Mouse (Mus musculus): ENCODE results near the gene Txnip. TPM values are rescaled to one million over a fixed set of nuclear protein-coding genes. Genes with fewer than 3 reads are reported as not detected.

Txnip gene
- polyA plus RNA-seq, 1 experiment from 2014 or later: 52.0 TPM

- Histone ChIP-seq H3K27me3 (replicated peaks) (no peaks in the 10 kb centered on the region), H3K4me3 (no peak overlapping the region), H3K9ac (no peak overlapping the region), H3K9me3 (no peaks in the 10 kb centered on the region), H3K36me3 (replicated peaks) (no peaks in the 10 kb centered on the region), H3K4me2 (no peak overlapping the region), H3K4me1 (peaks cover 12% of the 10 kb centered on the region), H3K27ac (no peak overlapping the region)
- WGBS: 86% methylated on average over 19 of the region's 19 CpGs
- no peak for ATAC-seq (replicated peaks)
These were observed 16.1 kb downstream of the Txnip start for GRCm38 (mm10) chr3:96573611-96574511.

GRCm38 (mm10) chr3:96575272-96575984, 17.7 kb downstream of the Txnip start:
- Histone ChIP-seq H3K9ac (no peak overlapping the region), H3K36me3 (replicated peaks) (no peaks in the 10 kb centered on the region), H3K27me3 (replicated peaks) (no peaks in the 10 kb centered on the region), H3K4me1 (peaks cover 19% of the 10 kb centered on the region), H3K9me3 (no peaks in the 10 kb centered on the region), H3K27ac (no peak overlapping the region), H3K4me2 (no peak overlapping the region), H3K4me3 (no peak overlapping the region)
- ATAC-seq (replicated peaks): no peak
- 93% methylated on average over 8 of the region's 8 CpGs for WGBS

GRCm38 (mm10) chr3:96576005-96576658, 18.4 kb downstream of the Txnip start:
- WGBS: 72% methylated on average over 14 of the region's 14 CpGs
- H3K27ac ChIP-seq: peak overlapping the region; percentile 43; the same call in 1 of the 2 replicates
- peak overlapping the region; percentile 29 for H3K4me2 ChIP-seq
- H3K36me3 ChIP-seq (replicated peaks): no peaks in the 10 kb centered on the region
- no peaks in the 10 kb centered on the region for H3K27me3 ChIP-seq (replicated peaks)
- H3K9ac ChIP-seq: no peak overlapping the region
- no peaks in the 10 kb centered on the region for H3K9me3 ChIP-seq
- no peak for ATAC-seq (replicated peaks)
- H3K4me1 ChIP-seq: peaks cover 21% of the 10 kb centered on the region
- H3K4me3 ChIP-seq: peak overlapping the region; percentile 4; the same call in 1 of the 2 replicates

GRCm38 (mm10) chr3:96576690-96577541, 19.2 kb downstream of the Txnip start, which contains the start of gene Gm16253:
Gene Gm16253 (plus strand): TSS chr3:96576984.
- Histone ChIP-seq H3K27me3 (replicated peaks) (no peaks in the 10 kb centered on the region), H3K4me3 (peak within 1 kb of the TSS; percentile 4), H3K27ac (peak within 1 kb of the TSS; percentile 53), H3K4me1 (peaks cover 21% of the 10 kb centered on the region), H3K9ac (no peak within 1 kb of the TSS), H3K4me2 (peak within 1 kb of the TSS; percentile 29), H3K9me3 (no peaks in the 10 kb centered on the region), H3K36me3 (replicated peaks) (no peaks in the 10 kb centered on the region)
- 29% methylated on average over 17 of the region's 17 CpGs for WGBS
- ATAC-seq (replicated peaks): peak; percentile 87

- WGBS: 85% methylated on average over 4 of the region's 4 CpGs
These were observed 19.8 kb downstream of the Txnip start for GRCm38 (mm10) chr3:96577566-96577965.

GRCm38 (mm10) chr3:96578561-96579238, 20.9 kb downstream of the Txnip start:
- Histone ChIP-seq H3K9me3 (no peaks in the 10 kb centered on the region), H3K9ac (no peak overlapping the region), H3K27me3 (replicated peaks) (no peaks in the 10 kb centered on the region), H3K36me3 (replicated peaks) (no peaks in the 10 kb centered on the region), H3K4me1 (peaks cover 21% of the 10 kb centered on the region), H3K27ac (no peak overlapping the region), H3K4me2 (no peak overlapping the region), H3K4me3 (no peak overlapping the region)
- 80% methylated on average over 12 of the region's 12 CpGs for WGBS
- no peak for ATAC-seq (replicated peaks)

More at GRCm38 (mm10) chr3:96577566-96577965, 19.8 kb downstream of the Txnip start:
- H3K9me3 ChIP-seq: no peaks in the 10 kb centered on the region
- no peak overlapping the region for H3K4me3 ChIP-seq
- ATAC-seq (replicated peaks): no peak
- no peaks in the 10 kb centered on the region for H3K27me3 ChIP-seq (replicated peaks)
- peak overlapping the region; percentile 53; the same call in 1 of the 2 replicates for H3K27ac ChIP-seq
- H3K4me2 ChIP-seq: no peak overlapping the region
- no peaks in the 10 kb centered on the region for H3K36me3 ChIP-seq (replicated peaks)
- no peak overlapping the region for H3K9ac ChIP-seq
- peaks cover 21% of the 10 kb centered on the region for H3K4me1 ChIP-seq

- Histone ChIP-seq H3K36me3 (replicated peaks) (no peaks in the 10 kb centered on the region), H3K9me3 (no peaks in the 10 kb centered on the region)
- 79% methylated on average over 4 of the region's 4 CpGs for WGBS
These were observed 21.5 kb downstream of the Txnip start for GRCm38 (mm10) chr3:96579239-96579750.

GRCm38 (mm10) chr3:96579885-96580454, 22.2 kb downstream of the Txnip start:
- no peaks in the 10 kb centered on the region for H3K9me3 ChIP-seq
- no peaks in the 10 kb centered on the region for H3K27me3 ChIP-seq (replicated peaks)
- H3K36me3 ChIP-seq (replicated peaks): no peaks in the 10 kb centered on the region
- H3K4me2 ChIP-seq: peak overlapping the region; percentile 65
- WGBS: 11% methylated on average over 16 of the region's 16 CpGs
- H3K4me1 ChIP-seq: peaks cover 21% of the 10 kb centered on the region
- peak overlapping the region; percentile 53 for H3K9ac ChIP-seq
- H3K4me3 ChIP-seq: peak overlapping the region; percentile 36
- peak overlapping the region; percentile 50 for H3K27ac ChIP-seq
- peak; percentile 87 for ATAC-seq (replicated peaks)

More at GRCm38 (mm10) chr3:96579239-96579750, 21.5 kb downstream of the Txnip start:
- ATAC-seq (replicated peaks): no peak
- Histone ChIP-seq H3K27ac (no peak overlapping the region), H3K27me3 (replicated peaks) (no peaks in the 10 kb centered on the region), H3K9ac (no peak overlapping the region), H3K4me2 (no peak overlapping the region), H3K4me1 (peaks cover 21% of the 10 kb centered on the region), H3K4me3 (no peak overlapping the region)

- H3K9me3 ChIP-seq: no peaks in the 10 kb centered on the region
- H3K27me3 ChIP-seq (replicated peaks): no peaks in the 10 kb centered on the region
- no peak overlapping the region for H3K27ac ChIP-seq
- H3K9ac ChIP-seq: no peak overlapping the region
- peaks cover 20% of the 10 kb centered on the region for H3K4me1 ChIP-seq
- WGBS: 43% methylated on average over 6 of the region's 6 CpGs
- H3K36me3 ChIP-seq (replicated peaks): no peaks in the 10 kb centered on the region
- H3K4me2 ChIP-seq: no peak overlapping the region
- no peak overlapping the region for H3K4me3 ChIP-seq
- ATAC-seq (replicated peaks): no peak
These were observed 23.4 kb downstream of the Txnip start for GRCm38 (mm10) chr3:96581141-96581540.

GRCm38 (mm10) chr3:96581771-96582515, 24.2 kb downstream of the Txnip start:
- H3K9ac ChIP-seq: no peak overlapping the region
- no peaks in the 10 kb centered on the region for H3K9me3 ChIP-seq
- no peak overlapping the region for H3K4me2 ChIP-seq
- H3K36me3 ChIP-seq (replicated peaks): no peaks in the 10 kb centered on the region
- peaks cover 12% of the 10 kb centered on the region for H3K4me1 ChIP-seq
- ATAC-seq (replicated peaks): no peak
- no peaks in the 10 kb centered on the region for H3K27me3 ChIP-seq (replicated peaks)
- H3K27ac ChIP-seq: no peak overlapping the region
- WGBS: 86% methylated on average over 16 of the region's 16 CpGs
- no peak overlapping the region for H3K4me3 ChIP-seq

Measured in midbrain, embryonic 15.5 days (tissue).